Mouse (Mus musculus) stomach, embryonic 14.5 days (tissue): ENCODE measurements at regions not wholly inside any gene's neighbourhood (a gene's known extent, or its start where the extent isn't known, plus 50 kb on each side); places are given as distances from the start of the nearest gene placed in this dataset.

Experiments
- ATAC-seq: fragments of 200-750 bp; cut with Nextera tagmentation; 2 replicates; pipeline ENCODE4 v1.8.0; 2017; ENCODE audit warnings: low read depth, moderate TSS enrichment; ENCODE audit not compliant: insufficient number of reproducible peaks, insufficient read depth, low FRiP score
- H3K27ac ChIP-seq: fragments of 300-500 bp; sonication (generic); 2 replicates; pipeline ENCODE4 v1.5.1; 2014; ENCODE audit warnings: mild to moderate bottlenecking, low read length, moderate library complexity, mixed read lengths
- H3K27me3 ChIP-seq: fragments of 300-500 bp; sonication (generic); 2 replicates; pipeline ENCODE4 v1.6.1; 2014; ENCODE audit warnings: low read length, control low read depth, mixed read lengths; ENCODE audit not compliant: control insufficient read depth, insufficient read depth
- H3K36me3 ChIP-seq: fragments of 300-500 bp; sonication (generic); 2 replicates; pipeline ENCODE4 v1.6.1; 2014; ENCODE audit warnings: mild to moderate bottlenecking, control low read depth, low read length, moderate library complexity, mixed read lengths; ENCODE audit not compliant: control insufficient read depth, insufficient read depth
- H3K4me1 ChIP-seq: fragments of 300-500 bp; sonication (generic); 2 replicates; pipeline ENCODE4 v1.6.1; 2014; ENCODE audit warnings: low read length, control low read depth, mixed read lengths; ENCODE audit not compliant: control insufficient read depth, insufficient read depth
- H3K4me2 ChIP-seq: fragments of 300-500 bp; sonication (generic); replicated peaks from 2 replicates; pipeline ENCODE4 v1.6.1; 2014; ENCODE audit warnings: low read depth, low read length, control low read depth
- H3K4me3 ChIP-seq: fragments of 300-500 bp; sonication (generic); 2 replicates; pipeline ENCODE4 v1.5.1; 2014; ENCODE audit warnings: low read depth, low read length, control low read depth
- H3K9ac ChIP-seq: fragments of 300-500 bp; sonication (generic); replicated peaks from 2 replicates; pipeline ENCODE4 v1.6.1; 2014; ENCODE audit warnings: low read depth, mild to moderate bottlenecking, control low read depth, low read length, moderate library complexity, mixed read lengths
- H3K9me3 ChIP-seq: fragments of 300-500 bp; sonication (generic); 2 replicates; pipeline ENCODE4 v1.6.1; 2016; ENCODE audit warnings: low read depth, low read length, control low read depth; ENCODE audit not compliant: control insufficient read depth
- WGBS: fragments of 180-500 bp; shearing (Covaris S2); extraction: QIAGEN DNeasy Blood & Tissue Kit; methylation state at CpG from one replicate; pipeline ENCODE4 v1.1.7; 2014; 5-methylcytosine and 5-hydroxymethylcytosine counted together

DNA sequence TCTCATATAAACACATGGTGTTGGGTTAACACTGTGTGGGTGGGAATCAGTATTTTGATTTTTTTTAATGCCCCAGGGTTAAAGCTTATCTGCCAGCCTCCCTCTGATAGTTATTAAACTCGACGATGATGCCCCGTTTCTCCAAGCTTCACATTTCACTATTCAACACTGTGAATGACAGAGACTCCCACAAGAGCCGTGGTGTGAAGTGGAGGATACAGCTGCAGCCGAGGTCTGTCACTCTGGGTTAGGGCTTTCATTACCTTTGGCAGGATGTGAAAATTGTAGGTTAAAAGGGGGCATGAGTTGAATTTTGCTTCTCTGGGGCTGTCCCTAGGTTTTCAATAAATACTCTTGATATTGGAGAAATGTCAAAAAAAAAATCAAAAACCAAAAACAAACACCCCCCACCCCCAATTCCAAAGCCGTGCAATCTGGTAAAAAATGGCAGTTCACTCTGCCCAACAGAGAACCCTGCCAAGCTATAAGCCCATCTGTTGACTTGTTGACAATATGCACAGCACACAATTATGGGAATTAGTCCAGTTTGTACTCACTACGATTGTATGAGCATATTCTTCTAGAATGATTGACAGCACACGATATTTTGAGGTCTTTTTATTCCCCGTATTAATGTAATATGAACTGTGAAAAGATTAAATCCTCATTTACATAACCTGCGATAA, 269.7 kb downstream of the Stim2 start:
- no peak for ATAC-seq
- Histone ChIP-seq H3K9ac (no peak overlapping the region), H3K27ac (no peak overlapping the region), H3K27me3 (no peaks in the 10 kb centered on the region), H3K4me3 (no peak overlapping the region), H3K4me1 (0 out of 2 replicates have a peak, but pooled peaks cover 4% of the 10 kb centered on the region), H3K4me2 (no peak overlapping the region), H3K36me3 (no peaks in the 10 kb centered on the region), H3K9me3 (no peaks in the 10 kb centered on the region)
- WGBS = 54% methylated on average over 10 of the region's 10 CpGs

DNA sequence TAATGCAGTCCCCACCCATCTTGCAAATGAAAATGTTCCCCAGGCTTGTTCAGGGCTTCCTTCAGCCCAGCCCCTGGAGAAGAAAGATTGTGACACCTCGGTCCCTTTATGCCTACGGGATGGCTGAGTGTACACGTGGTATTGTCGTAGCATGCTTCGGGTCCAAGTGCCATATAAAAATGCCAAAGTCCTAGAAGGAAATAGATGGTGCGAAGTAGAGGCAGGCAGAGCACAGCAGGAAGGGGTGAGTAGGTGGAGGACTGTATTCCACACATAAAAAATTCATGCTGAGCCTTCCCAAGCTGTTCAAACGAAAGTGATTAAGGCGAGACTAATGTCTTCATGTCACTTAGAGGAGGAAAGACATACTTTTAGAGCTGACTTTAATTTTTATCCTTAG, 281.1 kb downstream of the Stim2 start:
- Histone ChIP-seq H3K4me2 (no peak overlapping the region), H3K4me3 (no peak overlapping the region), H3K36me3 (no peaks in the 10 kb centered on the region), H3K9ac (no peak overlapping the region), H3K27me3 (no peaks in the 10 kb centered on the region), H3K27ac (no peak overlapping the region), H3K9me3 (no peaks in the 10 kb centered on the region), H3K4me1 (no peaks in the 10 kb centered on the region)
- no peak for ATAC-seq
- 59% methylated on average over 8 of the region's 8 CpGs for WGBS

DNA sequence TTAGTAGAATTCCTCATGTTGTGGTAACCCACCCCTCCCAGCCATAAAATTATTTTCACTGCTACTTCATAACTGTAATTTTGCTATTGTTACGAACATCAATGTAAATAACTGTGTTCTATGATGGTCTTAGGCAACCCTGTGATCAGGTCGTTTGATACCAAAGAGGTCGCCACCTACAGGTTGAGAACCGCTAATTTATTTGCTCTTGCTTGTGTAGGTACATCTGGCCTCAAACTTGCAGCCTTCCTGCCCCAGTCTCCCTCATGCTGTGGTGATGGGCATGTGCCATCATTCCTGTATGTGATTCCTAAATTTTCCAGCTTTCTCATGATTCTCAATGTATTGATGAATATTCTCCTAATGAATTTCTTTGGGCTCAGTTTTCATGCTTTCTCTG, 282.4 kb downstream of the Stim2 start:
- no peak overlapping the region for H3K9ac ChIP-seq
- no peak for ATAC-seq

DNA sequence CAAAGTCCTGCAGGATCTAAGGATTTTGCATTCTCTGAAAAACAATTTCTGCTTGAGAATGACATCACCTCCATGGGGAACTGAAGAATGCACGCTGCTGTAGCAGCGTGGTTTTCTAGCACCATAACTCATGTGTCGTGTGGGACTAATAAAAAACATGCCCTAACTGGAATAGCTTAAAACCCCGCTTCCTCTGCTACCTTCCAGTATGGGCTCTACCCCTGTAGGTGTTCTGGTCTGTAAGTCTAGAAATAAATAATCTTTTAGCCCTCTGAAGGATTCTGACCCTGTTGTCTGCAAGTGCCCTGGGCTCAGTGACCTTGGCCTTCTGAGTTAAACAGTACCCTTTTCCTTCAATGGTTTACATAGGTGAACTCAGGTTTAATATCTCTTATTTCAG, 282.8 kb downstream of the Stim2 start:
- H3K27me3 ChIP-seq = no peaks in the 10 kb centered on the region
- ATAC-seq = no peak
- WGBS = 50% methylated on average over 4 of the region's 4 CpGs
- no peak overlapping the region for H3K9ac ChIP-seq
- H3K4me1 ChIP-seq = no peaks in the 10 kb centered on the region
- H3K4me3 ChIP-seq = no peak overlapping the region
- H3K9me3 ChIP-seq = no peaks in the 10 kb centered on the region
- no peak overlapping the region for H3K27ac ChIP-seq
- no peaks in the 10 kb centered on the region for H3K36me3 ChIP-seq
- no peak overlapping the region for H3K4me2 ChIP-seq

More for the DNA sequence above, 282.4 kb downstream of the Stim2 start:
- WGBS = 44% methylated on average over 4 of the region's 4 CpGs
- H3K27ac ChIP-seq = no peak overlapping the region
- H3K9me3 ChIP-seq = no peaks in the 10 kb centered on the region
- H3K4me1 ChIP-seq = no peaks in the 10 kb centered on the region
- H3K4me2 ChIP-seq = no peak overlapping the region
- H3K4me3 ChIP-seq = no peak overlapping the region
- no peaks in the 10 kb centered on the region for H3K36me3 ChIP-seq
- no peaks in the 10 kb centered on the region for H3K27me3 ChIP-seq

DNA sequence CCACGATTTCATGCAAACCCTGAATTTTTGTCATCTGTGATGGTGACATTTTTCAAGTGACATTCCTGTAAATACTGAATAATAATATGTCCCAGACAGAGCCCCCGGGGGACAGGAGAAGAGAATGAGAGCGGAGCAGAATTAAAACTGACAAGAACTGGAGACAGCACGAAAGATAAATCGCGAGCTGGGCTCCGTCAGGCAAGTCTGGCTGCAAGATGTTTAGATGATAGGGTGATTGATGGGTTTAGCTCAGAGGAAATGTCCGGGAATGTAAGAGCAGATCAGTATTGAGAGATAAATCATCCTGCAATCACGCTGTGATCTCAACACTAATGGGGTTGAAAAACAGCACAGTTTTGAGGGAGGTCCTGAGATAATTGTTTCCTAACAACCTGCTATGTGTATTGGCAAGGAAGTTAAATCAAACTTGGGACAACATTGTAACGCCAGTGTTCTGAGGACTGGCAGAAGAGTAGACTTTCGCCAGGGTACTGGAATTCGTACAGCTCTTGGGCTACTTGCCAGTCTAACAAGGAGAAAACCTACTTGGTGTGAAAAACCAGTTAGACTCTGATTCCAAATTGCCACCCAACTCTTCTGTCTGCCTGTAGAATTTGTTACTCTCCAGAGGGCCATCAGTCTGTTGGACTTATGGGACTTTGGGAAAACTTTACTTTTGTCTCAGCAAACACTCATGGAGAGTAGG, 292.2 kb downstream of the Stim2 start:
- H3K27me3 ChIP-seq = no peaks in the 10 kb centered on the region
- H3K27ac ChIP-seq = no peak overlapping the region
- no peak for ATAC-seq
- H3K36me3 ChIP-seq = no peaks in the 10 kb centered on the region
- H3K4me1 ChIP-seq = no peaks in the 10 kb centered on the region
- no peak overlapping the region for H3K4me3 ChIP-seq
- H3K9ac ChIP-seq = no peak overlapping the region
- 12% methylated on average over 12 of the region's 12 CpGs for WGBS
- H3K9me3 ChIP-seq = no peaks in the 10 kb centered on the region
- no peak overlapping the region for H3K4me2 ChIP-seq

DNA sequence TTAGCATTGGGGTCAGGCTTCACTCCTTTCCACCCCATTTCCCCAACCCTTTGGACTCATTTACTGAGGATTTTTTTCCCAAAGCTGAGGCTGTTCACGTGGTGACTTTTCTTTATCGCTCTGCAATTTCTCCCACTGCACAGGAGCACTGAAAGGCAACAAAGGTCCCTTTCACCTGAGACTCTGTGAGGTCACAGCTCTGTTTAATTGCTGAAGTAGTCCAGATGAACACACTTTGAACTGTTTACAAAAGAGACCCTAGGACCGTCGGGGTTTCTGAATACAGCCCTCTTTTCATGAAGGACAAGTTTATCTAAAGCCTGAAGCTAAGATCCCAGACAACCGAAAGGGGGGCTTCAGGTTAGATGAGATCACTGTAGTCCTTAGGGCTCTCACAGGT, 293.6 kb downstream of the Stim2 start:
- Histone ChIP-seq H3K36me3 (no peaks in the 10 kb centered on the region), H3K9ac (no peak overlapping the region), H3K4me2 (no peak overlapping the region), H3K4me1 (no peaks in the 10 kb centered on the region), H3K27me3 (no peaks in the 10 kb centered on the region), H3K9me3 (no peaks in the 10 kb centered on the region), H3K4me3 (no peak overlapping the region), H3K27ac (no peak overlapping the region)
- 21% methylated on average over 5 of the region's 5 CpGs for WGBS
- ATAC-seq = no peak

DNA sequence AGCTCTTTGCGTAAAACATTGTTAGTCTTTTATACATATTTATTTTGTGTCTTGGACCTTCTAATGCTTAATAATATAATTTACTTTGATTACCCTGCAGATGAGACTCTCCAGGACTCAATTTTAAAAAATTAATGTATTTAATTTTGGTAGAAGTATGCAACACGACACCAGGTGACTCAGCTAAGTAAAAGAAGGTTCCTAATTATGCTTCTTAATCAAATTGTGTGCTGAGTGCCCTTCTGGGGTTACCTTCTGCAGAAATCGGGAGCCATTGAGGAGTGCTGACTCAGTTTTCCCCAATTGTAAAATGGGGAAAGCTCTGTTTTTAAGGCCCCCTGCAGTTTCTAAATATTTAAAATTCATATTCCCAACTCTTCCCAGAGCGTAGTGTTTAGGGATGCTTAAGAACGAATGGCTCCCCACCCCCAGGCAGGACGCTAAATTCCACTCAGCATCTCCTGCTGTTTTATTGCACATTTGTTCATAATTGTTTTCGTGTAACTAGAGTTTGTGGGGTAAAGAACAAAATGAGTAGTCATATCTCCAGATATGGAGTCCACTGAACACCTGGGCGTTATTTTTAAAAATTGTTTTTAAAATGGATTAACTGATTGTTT, 315.5 kb downstream of the Stim2 start:
- no peak for ATAC-seq

DNA sequence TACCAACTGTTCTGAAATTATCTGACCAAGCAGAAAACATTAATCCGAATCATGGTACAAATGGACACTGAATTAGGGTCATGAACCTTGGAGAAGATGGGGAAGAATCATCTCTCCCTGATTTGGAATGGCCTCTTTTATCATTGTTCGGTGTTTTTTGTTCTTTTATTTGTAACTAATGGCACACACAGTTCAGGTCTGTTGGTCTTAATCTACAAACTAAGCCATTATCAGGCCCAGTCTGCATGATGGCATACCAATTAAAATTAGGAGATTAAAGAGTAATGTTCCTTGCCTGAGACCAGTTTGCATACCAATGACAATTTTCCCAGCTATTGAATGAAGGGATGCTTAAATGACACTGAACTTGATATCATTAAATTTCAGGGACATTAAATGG, 332.1 kb downstream of the Stim2 start:
- Histone ChIP-seq H3K4me2 (no peak overlapping the region), H3K4me1 (no peaks in the 10 kb centered on the region), H3K9ac (no peak overlapping the region), H3K9me3 (no peaks in the 10 kb centered on the region), H3K36me3 (no peaks in the 10 kb centered on the region), H3K4me3 (no peak overlapping the region), H3K27me3 (no peaks in the 10 kb centered on the region), H3K27ac (no peak overlapping the region)
- ATAC-seq = no peak
- 89% methylated on average over 2 of the region's 2 CpGs for WGBS

More for the DNA sequence above, 315.5 kb downstream of the Stim2 start:
- no peaks in the 10 kb centered on the region for H3K4me1 ChIP-seq
- no peak overlapping the region for H3K4me2 ChIP-seq
- no peak overlapping the region for H3K4me3 ChIP-seq
- no peaks in the 10 kb centered on the region for H3K27me3 ChIP-seq
- H3K9ac ChIP-seq = no peak overlapping the region
- WGBS = 81% methylated on average over 8 of the region's 8 CpGs
- H3K27ac ChIP-seq = no peak overlapping the region
- no peaks in the 10 kb centered on the region for H3K36me3 ChIP-seq
- no peaks in the 10 kb centered on the region for H3K9me3 ChIP-seq
